Comparison of ENCODE assay signal across 27 mouse cellular contexts in the genomic region with DNA sequence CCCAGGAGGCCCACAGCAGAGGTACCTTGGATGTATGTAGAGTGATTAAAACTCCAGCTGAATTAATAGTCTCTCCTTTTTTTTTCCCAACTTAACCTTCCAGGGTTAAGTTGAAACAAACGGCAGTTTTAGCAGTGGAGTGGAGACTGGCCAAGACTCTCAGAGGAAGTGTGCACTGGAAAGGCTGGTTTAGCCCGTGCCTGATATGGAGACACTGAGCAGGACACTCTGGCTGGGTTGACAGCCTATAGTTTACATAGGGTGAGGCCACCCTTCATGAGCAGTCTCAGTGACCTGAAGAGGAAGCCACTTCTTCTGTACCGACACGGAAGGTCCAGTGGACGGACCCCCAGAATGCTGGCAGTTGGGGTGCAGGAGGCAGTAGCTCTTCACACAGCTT. TPM values are rescaled to one million over a fixed set of nuclear protein-coding genes. Genes with fewer than 3 reads are reported as not detected.
DNase-seq lines count a peak whose midpoint lies in the region; ATAC-seq and TF ChIP-seq lines count a peak whose summit lies in the region.
"Had no signal": no experiment of that assay in that cellular context is flagged by ENCODE, and none has a peak within 500 bp of the region (broad histone marks: within the 10 kb centered on the region; RNA-seq: fewer than 3 reads in every experiment).

No protein-coding gene starts in this region.

- TF ChIP-seq EP300 in stomach, postnatal 0 days (optimal IDR thresholded peaks at IDR 0.05): no peak

- H3K4me1 ChIP-seq in heart, embryonic 14.5 days (ENCODE audit: control insufficient read depth in 2 of 2, insufficient read depth in 2 of 2, low read length in 2 of 2): peaks cover 5 to 21% of the 10 kb centered on the region in 2 experiments; a peak in 3 of 4 replicates
- H3K4me1 ChIP-seq in stomach, embryonic 14.5 days (ENCODE audit: control insufficient read depth, insufficient read depth, low read length): peaks cover 21% of the 10 kb centered on the region; the same call in 1 of the 2 replicates
- H3K4me1 ChIP-seq in stomach, postnatal 0 days (replicated peaks; ENCODE audit: control insufficient read depth, insufficient read depth): no peaks in the 10 kb centered on the region
- H3K4me1 ChIP-seq in small intestine, adult 2 months (ENCODE audit: control insufficient read depth, insufficient read depth, insufficient read length, low read length): peaks cover 22% of the 10 kb centered on the region
- no peaks in the 10 kb centered on the region for H3K4me1 ChIP-seq in midbrain, embryonic 11.5 days (ENCODE audit: control insufficient read depth, insufficient read depth, low read length)
- H3K4me1 ChIP-seq: embryonic facial prominence, embryonic 12.5 days; forebrain, embryonic 15.5 days; hindbrain, embryonic 13.5 days had no signal

- no peak overlapping the region for H3K4me2 ChIP-seq in heart, embryonic 14.5 days (ENCODE audit: low read length)
- no peak overlapping the region for H3K4me2 ChIP-seq in stomach, embryonic 14.5 days (replicated peaks; ENCODE audit: low read depth, low read length)
- no peak overlapping the region for H3K4me2 ChIP-seq in stomach, postnatal 0 days (replicated peaks; ENCODE audit: low read depth)
- H3K4me2 ChIP-seq in midbrain, embryonic 11.5 days: no peak overlapping the region
- H3K4me2 ChIP-seq: embryonic facial prominence, embryonic 12.5 days; forebrain, embryonic 15.5 days; hindbrain, embryonic 13.5 days had no signal

- H3K27ac ChIP-seq in heart, embryonic 14.5 days (replicated peaks in 1 of 2; ENCODE audit: control insufficient read depth in 1 of 2, insufficient read depth in 1 of 2, low read depth in 2 of 2, low read length in 2 of 2): no peak overlapping the region
- H3K27ac ChIP-seq in stomach, embryonic 14.5 days (ENCODE audit: low read length): peak overlapping the region; percentile 27; the same call in 1 of the 2 replicates
- H3K27ac ChIP-seq in stomach, postnatal 0 days (replicated peaks): no peak overlapping the region
- H3K27ac ChIP-seq in small intestine, adult 2 months (ENCODE audit: insufficient read depth, low read depth, low read length): peak overlapping the region; percentile 96
- H3K27ac ChIP-seq in midbrain, embryonic 11.5 days (ENCODE audit: low read depth, low read length): no peak overlapping the region
- H3K27ac ChIP-seq: embryonic facial prominence, embryonic 12.5 days; forebrain, embryonic 15.5 days; heart, embryonic 10.5 days; hindbrain, embryonic 13.5 days; hindbrain, postnatal 0 days had no signal

- H3K4me3 ChIP-seq in heart, embryonic 14.5 days (ENCODE audit: control insufficient read depth in 1 of 2, insufficient read depth in 1 of 2, low read depth in 1 of 2, low read length in 2 of 2): no peak overlapping the region
- H3K4me3 ChIP-seq in stomach, embryonic 14.5 days (ENCODE audit: low read depth, low read length): no peak overlapping the region
- H3K4me3 ChIP-seq in stomach, postnatal 0 days (ENCODE audit: low read depth, low read length): no peak overlapping the region
- H3K4me3 ChIP-seq in small intestine, adult 2 months (ENCODE audit: low read depth, low read length): no peak overlapping the region
- H3K4me3 ChIP-seq in midbrain, embryonic 11.5 days (ENCODE audit: low read depth, low read length): no peak overlapping the region
- H3K4me3 ChIP-seq: embryonic facial prominence, embryonic 12.5 days; forebrain, embryonic 15.5 days; heart, embryonic 10.5 days; hindbrain, embryonic 13.5 days had no signal

- H3K27me3 ChIP-seq in heart, embryonic 14.5 days (ENCODE audit: control insufficient read depth, insufficient read depth, low read length): no peaks in the 10 kb centered on the region
- H3K27me3 ChIP-seq in stomach, embryonic 14.5 days (ENCODE audit: control insufficient read depth, insufficient read depth, low read length): no peaks in the 10 kb centered on the region
- H3K27me3 ChIP-seq in stomach, postnatal 0 days (ENCODE audit: control insufficient read depth, insufficient read depth, low read length): no peaks in the 10 kb centered on the region
- H3K27me3 ChIP-seq in small intestine, adult 2 months (ENCODE audit: control insufficient read depth, insufficient read depth, low read length): no peaks in the 10 kb centered on the region
- H3K27me3 ChIP-seq in midbrain, embryonic 11.5 days (ENCODE audit: control insufficient read depth, insufficient read depth, low read length): no peaks in the 10 kb centered on the region
- H3K27me3 ChIP-seq: embryonic facial prominence, embryonic 12.5 days; forebrain, embryonic 15.5 days had no signal

- H3K36me3 ChIP-seq in heart, embryonic 14.5 days (ENCODE audit: control insufficient read depth, insufficient read depth, low read length): no peaks in the 10 kb centered on the region
- no peaks in the 10 kb centered on the region for H3K36me3 ChIP-seq in stomach, embryonic 14.5 days (ENCODE audit: control insufficient read depth, insufficient read depth, low read length)
- H3K36me3 ChIP-seq in stomach, postnatal 0 days (ENCODE audit: control insufficient read depth, insufficient read depth, low read length): no peaks in the 10 kb centered on the region
- H3K36me3 ChIP-seq in small intestine, adult 2 months (ENCODE audit: control insufficient read depth, insufficient read depth, low read length): peaks cover 15% of the 10 kb centered on the region
- H3K36me3 ChIP-seq in midbrain, embryonic 11.5 days (ENCODE audit: control insufficient read depth, insufficient read depth, low read length): no peaks in the 10 kb centered on the region
- H3K36me3 ChIP-seq: embryonic facial prominence, embryonic 12.5 days; forebrain, embryonic 15.5 days; heart, embryonic 10.5 days; hindbrain, embryonic 13.5 days had no signal

- ATAC-seq in heart, embryonic 14.5 days (ENCODE audit: insufficient number of reproducible peaks, insufficient read depth, low FRiP score, low read depth): peak; percentile 66; the same call in 1 of the 2 replicates
- no peak for ATAC-seq in stomach, embryonic 14.5 days (ENCODE audit: insufficient number of reproducible peaks, insufficient read depth, low FRiP score, low read depth)
- ATAC-seq in stomach, postnatal 0 days (ENCODE audit: low FRiP score, low TSS enrichment): no peak
- no peak for ATAC-seq in midbrain, embryonic 11.5 days (ENCODE audit: low FRiP score)
- ATAC-seq: activated CD4-positive, CD25-positive, alpha-beta regulatory T cell, adult 4 months; forebrain, embryonic 15.5 days; hindbrain, postnatal 0 days had no signal

- no peak for TF ChIP-seq POLR2A in small intestine, adult 2 months (IDR thresholded peaks at IDR 0.05; ENCODE audit: low read depth, low read length)

- WGBS in heart, embryonic 14.5 days: 48% methylated on average over 5 of the region's 5 CpGs
- 45% methylated on average over 5 of the region's 5 CpGs for WGBS in stomach, embryonic 14.5 days
- 45% methylated on average over 5 of the region's 5 CpGs for WGBS in stomach, postnatal 0 days
- WGBS in small intestine, adult 2 months: 43% methylated on average over 5 of the region's 5 CpGs
- 95% methylated on average over 5 of the region's 5 CpGs for WGBS in midbrain, embryonic 11.5 days

- H3K9ac ChIP-seq in heart, embryonic 14.5 days (ENCODE audit: low read length): no peak overlapping the region
- H3K9ac ChIP-seq in stomach, embryonic 14.5 days (replicated peaks; ENCODE audit: low read depth, low read length): no peak overlapping the region
- H3K9ac ChIP-seq in stomach, postnatal 0 days (ENCODE audit: low read length): no peak overlapping the region
- H3K9ac ChIP-seq in midbrain, embryonic 11.5 days (ENCODE audit: low read length): no peak overlapping the region
- H3K9ac ChIP-seq: embryonic facial prominence, embryonic 12.5 days; forebrain, embryonic 15.5 days; hindbrain, embryonic 13.5 days had no signal

- intact Hi-C loops in heart, postnatal 36 days (cut with DNase I): no loop called here

- no peak for TF ChIP-seq CTCF in stomach, postnatal 0 days (IDR thresholded peaks at IDR 0.05; ENCODE audit: low read depth)
- no peak for TF ChIP-seq CTCF in small intestine, adult 2 months (IDR thresholded peaks at IDR 0.05; ENCODE audit: extremely low read depth, insufficient read length, insufficient replicate concordance, low read depth, low read length)

- DNase-seq in heart, postnatal 36 days: no peak
- no peak for DNase-seq in stomach, postnatal 0 days (ENCODE audit: low spot score)
- no peak for DNase-seq in midbrain, embryonic 11.5 days (ENCODE audit: low spot score, missing footprints)
- no peak for DNase-seq in lung, postnatal 36 days
- DNase-seq: cerebellum, adult 11-12 months; cerebellum, adult 9-10 months; cerebellum, postnatal 25 days; gastrocnemius, postnatal 36 days; heart, adult 18-20 months; heart, postnatal 10 days had no signal

- H3K9me3 ChIP-seq in heart, embryonic 14.5 days (ENCODE audit: control insufficient read depth, low read length): no peaks in the 10 kb centered on the region
- no peaks in the 10 kb centered on the region for H3K9me3 ChIP-seq in stomach, embryonic 14.5 days (ENCODE audit: control insufficient read depth, low read depth, low read length)
- no peaks in the 10 kb centered on the region for H3K9me3 ChIP-seq in stomach, postnatal 0 days (ENCODE audit: control insufficient read depth, low read length)
- no peaks in the 10 kb centered on the region for H3K9me3 ChIP-seq in midbrain, embryonic 11.5 days (ENCODE audit: control insufficient read depth, low read length)
- H3K9me3 ChIP-seq: embryonic facial prominence, embryonic 12.5 days; forebrain, embryonic 15.5 days; heart, embryonic 10.5 days; hindbrain, embryonic 13.5 days had no signal

RNA-seq across cellular contexts. Expression of a gene that starts 1.5 kb away (rescaled TPM):
- polyA plus RNA-seq in heart, embryonic 14.5 days (2014; fragmentation: Nextera tagmentation; extraction: Ambion mirVana): not detected in 2 replicates
- total RNA-seq in heart, postnatal 36 days (2021): 10 to 100 TPM in 1 of 2 experiments, 1 to 10 TPM in 1; 3.3 to 26.2 TPM
- polyA plus RNA-seq in stomach, embryonic 14.5 days (2014; fragmentation: Nextera tagmentation; extraction: Ambion mirVana): 0.21 and 0.23 TPM in 2 replicates
- 0.59 and 0.70 TPM in 2 replicates for polyA plus RNA-seq in stomach, postnatal 0 days (2015; fragmentation: Nextera tagmentation; extraction: Ambion mirVana)
- polyA plus RNA-seq in small intestine, adult 2 months (2012; rRNA removed): 5.2 and 46.3 TPM in 2 replicates
- polyA plus RNA-seq in midbrain, embryonic 11.5 days (2014; fragmentation: Nextera tagmentation; extraction: Ambion mirVana): not detected in 2 replicates
- total RNA-seq: hematopoietic stem cell, adult 5-6 weeks; MEL had no signal
- polyA plus RNA-seq: activated CD4-positive, CD25-positive, alpha-beta regulatory T cell, adult 4 months; brain, embryonic 14.5 days; C2C12; embryonic facial prominence, embryonic 12.5 days; forebrain, embryonic 11.5 days; forebrain, embryonic 15.5 days; heart, embryonic 10.5 days; hindbrain, embryonic 13.5 days; hindbrain, postnatal 0 days had no signal

RNA-seq across cellular contexts. Expression of a gene that starts 32.0 kb away (rescaled TPM):
- 0.19 and 0.65 TPM in 2 replicates for polyA plus RNA-seq in heart, embryonic 14.5 days (2014; fragmentation: Nextera tagmentation; extraction: Ambion mirVana)
- total RNA-seq in heart, postnatal 36 days (2021): under 1 TPM in 1 of 2 experiments, not detected in 1; 0.14 TPM
- 0.14 and 0.17 TPM in 2 replicates for polyA plus RNA-seq in stomach, embryonic 14.5 days (2014; fragmentation: Nextera tagmentation; extraction: Ambion mirVana)
- 0.07 TPM in 1 of 2 replicates, not detected in the other for polyA plus RNA-seq in stomach, postnatal 0 days (2015; fragmentation: Nextera tagmentation; extraction: Ambion mirVana)
- polyA plus RNA-seq in small intestine, adult 2 months (2012; rRNA removed): 0.05 TPM in 1 of 2 replicates, not detected in the other
- 0.08 TPM in 1 of 2 replicates, not detected in the other for polyA plus RNA-seq in midbrain, embryonic 11.5 days (2014; fragmentation: Nextera tagmentation; extraction: Ambion mirVana)
- total RNA-seq: adrenal gland, postnatal 4 days; hematopoietic stem cell, adult 5-6 weeks; hindbrain, postnatal 0 days; MEL had no signal
- polyA plus RNA-seq: adrenal gland, adult 2 months; brain, embryonic 14.5 days; C2C12; cortical plate, adult 2 months; forebrain, embryonic 11.5 days; hindbrain, postnatal 0 days had no signal

Comparison
In these comparisons a context has a peak if more than half of its experiments do, and no peak if none do; other contexts are left out.
1. H3K27ac ChIP-seq: peak in stomach, embryonic 14.5 days (single experiment) and small intestine, adult 2 months (single experiment); none in heart, embryonic 14.5 days (0 of 2), stomach, postnatal 0 days (single experiment) and midbrain, embryonic 11.5 days (single experiment).